Mouse (Mus musculus) common myeloid progenitor, adult 5-6 weeks (primary cell): ENCODE results near the gene Trim34b. TPM values are rescaled to one million over a fixed set of nuclear protein-coding genes. Genes with fewer than 3 reads are reported as not detected.

Source experiments
- total RNA-seq: library from RNA; stranded (forward); fragments of 200-1000, 187-1606 nt; gene quantifications from 2 replicates; pipeline ENCODE4 v1.2.3, GENCODE M21; 2017

Trim34b gene
- total RNA-seq, 1 experiment from 2014 or later: 3.4 TPM

Other genes with a start within 250 kb of the Trim34b start
- gene Olfr645, start 244.0 kb upstream of the Trim34b start, total RNA-seq: not detected in 2 replicates
- not detected in 2 replicates for gene Olfr646, start 224.6 kb upstream of the Trim34b start, total RNA-seq
- not detected in 2 replicates for gene Ubqln5, start 199.6 kb upstream of the Trim34b start, total RNA-seq
- not detected in 2 replicates for gene Olfr643, start 192.1 kb upstream of the Trim34b start, total RNA-seq
- gene Ubqln3, start 186.2 kb upstream of the Trim34b start, total RNA-seq: not detected in 2 replicates
- gene Ubqlnl, start 178.9 kb upstream of the Trim34b start, total RNA-seq: 0.05 TPM in 1 of 2 replicates, not detected in the other
- gene Olfm5, start 164.6 kb upstream of the Trim34b start, total RNA-seq: not detected in 2 replicates
- not detected in 2 replicates for gene Olfr648, start 146.1 kb upstream of the Trim34b start, total RNA-seq
- gene Olfr649, start 133.5 kb upstream of the Trim34b start, total RNA-seq: not detected in 2 replicates
- 3.0 and 3.2 TPM in 2 replicates for gene Trim6, start 110.7 kb upstream of the Trim34b start, total RNA-seq
- 23.9 and 26.9 TPM in 2 replicates for gene Trim34a, start 85.0 kb upstream of the Trim34b start, total RNA-seq
- 6.3 and 8.4 TPM in 2 replicates for gene Trim5, start 41.4 kb upstream of the Trim34b start, total RNA-seq
- 62.4 and 67.9 TPM in 2 replicates for gene Trim12a, start 14.0 kb upstream of the Trim34b start, total RNA-seq
- gene Trim12c, start 23.9 kb downstream of the Trim34b start, total RNA-seq: 25.4 and 31.8 TPM in 2 replicates
- 0.53 and 1.6 TPM in 2 replicates for gene Trim30b, start 40.4 kb downstream of the Trim34b start, total RNA-seq
- gene Trim30c, start 71.4 kb downstream of the Trim34b start, total RNA-seq: 0.27 and 1.5 TPM in 2 replicates
- 35.5 and 36.2 TPM in 2 replicates for gene Trim30a, start 135.7 kb downstream of the Trim34b start, total RNA-seq
- gene Trim30d, start 178.4 kb downstream of the Trim34b start, total RNA-seq: 12.2 and 12.4 TPM in 2 replicates
- gene Olfr651, start 220.7 kb downstream of the Trim34b start, total RNA-seq: not detected in 2 replicates
- gene Olfr652, start 231.4 kb downstream of the Trim34b start, total RNA-seq: not detected in 2 replicates
- gene Olfr653, start 247.8 kb downstream of the Trim34b start, total RNA-seq: not detected in 2 replicates